Mouse (Mus musculus) testis, adult 2 months (tissue): Measurements from ENCODE around the gene Tfr2.

ENCODE experiments used
- CTCF ChIP-seq: fragments of 200-500 bp; IDR thresholded peaks from 2 replicates; pipeline ENCODE4 v1.5.1; 2012; ENCODE audit warnings: low read depth, mild to moderate bottlenecking, inconsistent platforms, low read length, moderate library complexity; ENCODE audit not compliant: control insufficient read depth, insufficient read depth, insufficient replicate concordance
- POLR2A ChIP-seq: fragments of 200-500 bp; IDR thresholded peaks from 2 replicates; pipeline ENCODE4 v1.6.1; 2012; ENCODE audit warnings: low read depth, mild to moderate bottlenecking, inconsistent platforms, low read length, moderate library complexity; ENCODE audit not compliant: control insufficient read depth

DNA sequence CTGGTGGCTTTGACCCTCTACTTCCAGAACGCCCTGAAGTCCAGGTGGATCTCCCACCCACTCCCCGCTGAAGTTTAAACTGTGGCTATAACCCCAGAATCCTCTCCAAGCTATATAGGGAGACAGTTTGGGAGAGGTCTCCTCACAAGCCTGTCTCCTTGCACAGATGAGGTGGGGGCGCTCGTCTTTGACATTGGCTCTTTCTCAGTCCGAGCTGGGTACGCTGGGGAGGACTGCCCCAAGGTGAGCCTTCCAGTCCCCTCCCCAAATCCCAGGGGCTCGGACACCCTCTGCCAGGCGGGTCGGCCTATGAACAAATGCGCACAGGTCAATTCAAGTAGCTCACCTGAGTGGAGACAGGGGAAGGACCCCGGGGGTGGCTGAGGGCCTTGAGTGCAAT, 15.7 kb upstream of the Tfr2 start:
- no peak for TF ChIP-seq CTCF
- TF ChIP-seq POLR2A, result no peak
